Mouse (Mus musculus) CH12.LX (cell line): ENCODE results near the gene Gmds. TPM values are rescaled to one million over a fixed set of nuclear protein-coding genes. Genes with fewer than 3 reads are reported as not detected.
A peak's percentile ranks its signal among the peaks of the same experiment; 100 is the strongest.

Experiments
- DNase-seq: peaks from one replicate; pipeline ENCODE4 v3.0.0-alpha.2; 2013; ENCODE audit errors: extremely low read depth
- H3K27ac ChIP-seq: 2 replicates; pipeline ENCODE4 v1.5.1; 2012; ENCODE audit warnings: low read depth, mild to moderate bottlenecking, control low read depth, moderate library complexity; ENCODE audit not compliant: insufficient read depth
- H3K27me3 ChIP-seq: replicated peaks from 2 replicates; pipeline ENCODE3; 2012; ENCODE audit warnings: inconsistent platforms
- H3K36me3 ChIP-seq, 2 experiments: replicated peaks in 1 of 2; 2 replicates each; pipeline versions ENCODE3 to v1.6.1; 2012; ENCODE audit warnings: inconsistent platforms in 1 of 2, low read length in 1 of 2, mild to moderate bottlenecking in 1 of 2, mixed read lengths in 1 of 2, moderate library complexity in 1 of 2; ENCODE audit not compliant: control insufficient read depth in 1 of 2, insufficient read depth in 1 of 2
- H3K4me1 ChIP-seq, 2 experiments: 2 replicates each; pipeline ENCODE4 v1.6.1; 2012; ENCODE audit warnings: inconsistent platforms in 1 of 2, moderate library complexity in 1 of 2; ENCODE audit not compliant: insufficient read depth in 2 of 2, control insufficient read depth in 1 of 2
- H3K4me2 ChIP-seq: 2 replicates; pipeline ENCODE4 v1.6.1; 2012; ENCODE audit warnings: low read depth, mild to moderate bottlenecking, control low read depth; ENCODE audit not compliant: poor library complexity, insufficient read depth, severe bottlenecking
- H3K4me3 ChIP-seq, 3 experiments: fragments of 150-350 bp in 1 of 3; sonication (generic) in 1 of 3; replicated peaks in 1 of 3; 2 replicates each; pipeline versions ENCODE3 to v1.5.1; 2011 to 2012; ENCODE audit warnings: low read depth in 2 of 3, low read length in 2 of 3, mild to moderate bottlenecking in 2 of 3, moderate library complexity in 2 of 3, control low read depth in 1 of 3, improper control_type of control experiment in 1 of 3, inconsistent platforms in 1 of 3, mixed read lengths in 1 of 3; ENCODE audit not compliant: poor library complexity in 1 of 3
- H3K79me2 ChIP-seq: replicated peaks from 2 replicates; pipeline ENCODE4 v1.6.1; 2012; ENCODE audit warnings: mild to moderate bottlenecking, moderate library complexity; ENCODE audit not compliant: control insufficient read depth, poor library complexity, insufficient read depth, severe bottlenecking; ENCODE audit errors: extremely low read depth
- H3K9ac ChIP-seq: 2 replicates; pipeline ENCODE4 v1.6.1; 2012; ENCODE audit warnings: low read depth, mild to moderate bottlenecking, control low read depth, moderate library complexity; ENCODE audit not compliant: insufficient read depth
- H3K9me3 ChIP-seq: replicated peaks from 2 replicates; pipeline ENCODE3; 2012; ENCODE audit warnings: low read length, inconsistent platforms, mixed read lengths
- CHD1 ChIP-seq: IDR thresholded peaks from 2 replicates; pipeline ENCODE4 v1.6.1; 2012; ENCODE audit warnings: low read depth, low read length, improper control_type of control experiment, inconsistent platforms
- E2F4 ChIP-seq: IDR thresholded peaks from 2 replicates; pipeline ENCODE4 v1.6.1; 2011; ENCODE audit warnings: low read depth, low read length, improper control_type of control experiment; ENCODE audit not compliant: insufficient replicate concordance
- ELF1 ChIP-seq: IDR thresholded peaks from 2 replicates; pipeline ENCODE4 v1.6.1; 2014; ENCODE audit warnings: low read depth, mild to moderate bottlenecking, inconsistent platforms, low read length, improper control_type of control experiment
- EP300 ChIP-seq: IDR thresholded peaks from 2 replicates; pipeline ENCODE4 v1.6.1; 2011; ENCODE audit warnings: low read length, improper control_type of control experiment
- GABPA ChIP-seq: IDR thresholded peaks from 2 replicates; pipeline ENCODE4 v1.6.1; 2012; ENCODE audit warnings: low read depth, low read length, improper control_type of control experiment, inconsistent platforms; ENCODE audit not compliant: insufficient replicate concordance
- JUN ChIP-seq: IDR thresholded peaks from 2 replicates; pipeline ENCODE4 v1.6.1; 2011; ENCODE audit warnings: low read depth, mild to moderate bottlenecking, low read length, improper control_type of control experiment, moderate library complexity; ENCODE audit not compliant: insufficient read depth
- JUND ChIP-seq: conservative IDR thresholded peaks from 2 replicates; pipeline ENCODE4 v1.6.1; 2011; ENCODE audit warnings: low read depth, low read length, improper control_type of control experiment
- KAT2A ChIP-seq: IDR thresholded peaks from 2 replicates; pipeline ENCODE4 v1.6.1; 2012; ENCODE audit warnings: low read length, improper control_type of control experiment, inconsistent platforms; ENCODE audit not compliant: insufficient replicate concordance
- MAFK ChIP-seq: IDR thresholded peaks from 2 replicates; pipeline ENCODE4 v1.6.1; 2011; ENCODE audit warnings: low read length, improper control_type of control experiment; ENCODE audit not compliant: insufficient replicate concordance
- MAZ ChIP-seq: IDR thresholded peaks from 2 replicates; pipeline ENCODE4 v1.6.1; 2012; ENCODE audit warnings: low read depth, mild to moderate bottlenecking, inconsistent platforms, low read length, improper control_type of control experiment, moderate library complexity
- MEF2A ChIP-seq: IDR thresholded peaks from 2 replicates; pipeline ENCODE4 v1.6.1; 2014; ENCODE audit warnings: low read depth, mild to moderate bottlenecking, inconsistent platforms, low read length, improper control_type of control experiment, borderline replicate concordance
- MXI1 ChIP-seq: IDR thresholded peaks from 2 replicates; pipeline ENCODE4 v1.6.1; 2011; ENCODE audit warnings: mild to moderate bottlenecking, low read depth, low read length, improper control_type of control experiment
- NELFE ChIP-seq: IDR thresholded peaks from 2 replicates; pipeline ENCODE4 v1.6.1; 2011; ENCODE audit warnings: low read depth, low read length, improper control_type of control experiment
- NRF1 ChIP-seq: IDR thresholded peaks from 2 replicates; pipeline ENCODE4 v1.6.1; 2014; ENCODE audit warnings: low read depth, mild to moderate bottlenecking, inconsistent platforms, low read length, improper control_type of control experiment, moderate library complexity
- PAX5 ChIP-seq: IDR thresholded peaks from 2 replicates; pipeline ENCODE4 v1.6.1; 2012; ENCODE audit warnings: low read length, inconsistent platforms, mixed read lengths
- POLR2AphosphoS2 ChIP-seq: IDR thresholded peaks from 2 replicates; pipeline ENCODE4 v1.6.1; 2011; ENCODE audit warnings: low read depth, low read length, improper control_type of control experiment
- RAD21 ChIP-seq: IDR thresholded peaks from 2 replicates; pipeline ENCODE4 v1.6.1; 2011; ENCODE audit warnings: low read depth, mild to moderate bottlenecking, low read length, improper control_type of control experiment, moderate library complexity
- SMC3 ChIP-seq: IDR thresholded peaks from 2 replicates; pipeline ENCODE4 v1.6.1; 2011; ENCODE audit warnings: low read depth, low read length, improper control_type of control experiment
- TBP ChIP-seq: conservative IDR thresholded peaks from 2 replicates; pipeline ENCODE4 v1.6.1; 2011; ENCODE audit warnings: low read depth, low read length, improper control_type of control experiment
- UBTF ChIP-seq: IDR thresholded peaks from 2 replicates; pipeline ENCODE4 v1.6.1; 2012; ENCODE audit warnings: low read depth, mild to moderate bottlenecking, inconsistent platforms, low read length, improper control_type of control experiment, moderate library complexity
- USF1 ChIP-seq: IDR thresholded peaks from 2 replicates; pipeline ENCODE4 v1.6.1; 2014; ENCODE audit warnings: low read depth, mild to moderate bottlenecking, inconsistent platforms, low read length, improper control_type of control experiment
- ZC3H11A ChIP-seq: IDR thresholded peaks from 2 replicates; pipeline ENCODE4 v1.6.1; 2012; ENCODE audit warnings: low read depth, mild to moderate bottlenecking, inconsistent platforms, low read length, improper control_type of control experiment
- ZKSCAN1 ChIP-seq: IDR thresholded peaks from 2 replicates; pipeline ENCODE4 v1.6.1; 2012; ENCODE audit warnings: low read depth, inconsistent platforms, low read length, improper control_type of control experiment, borderline replicate concordance
- ZNF384 ChIP-seq: IDR thresholded peaks from 2 replicates; pipeline ENCODE4 v1.6.1; 2012; ENCODE audit warnings: low read depth, low read length, improper control_type of control experiment, inconsistent platforms
- dilution Hi-C: fragments of 300-500 bp; cut with MboI; formaldehyde crosslinking; loops from 2 replicates; pipeline ENCODE4 v1.14.3; 2020; ENCODE audit warnings: low sequenced_read_pairs; ENCODE audit not compliant: extremely low pct_unique_long_range_greater_than_20kb, extremely low pct_ligation_motif_present
- in situ Hi-C: fragments of 300-500 bp; cut with MboI; formaldehyde crosslinking; loops from 3 replicates; pipeline ENCODE4 v1.14.3; 2019; ENCODE audit warnings: low sequenced_read_pairs, low pct_ligation_motif_present, low pct_unique_long_range_greater_than_20kb, mixed read lengths
- polyA plus RNA-seq: library from polyadenylated mRNA; unstranded; fragments of >175 nt; gene quantifications from 2 replicates; pipeline ENCODE4 v1.2.1, GENCODE M21; 2012; ENCODE audit warnings: low read depth; ENCODE audit not compliant: insufficient read length
- total RNA-seq, 2 experiments: library from RNA; depleted of rRNA; stranded (reverse); fragments of 300-350 nt in 1 of 2; fragments of >200 nt in 1 of 2; gene quantifications; 2 replicates each; pipeline ENCODE4 v1.2.3; 2012 to 2014

Gmds gene
- total and polyA plus RNA-seq, 3 experiments, result 11.0 to 19.3 (median 15.1) TPM

GRCm38 (mm10) chr13:32370751-32371150 lies 32.2 kb upstream of the Gmds start:
- Histone ChIP-seq H3K4me3 (no peak overlapping the region), H3K4me1 (no peaks in the 10 kb centered on the region), H3K36me3 (no peaks in the 10 kb centered on the region), H3K79me2 (no peaks in the 10 kb centered on the region), H3K27me3 (no peaks in the 10 kb centered on the region), H3K4me2 (peak overlapping the region; percentile 31; the same call in 1 of the 2 replicates), H3K9ac (no peak overlapping the region), H3K27ac (no peak overlapping the region), H3K9me3 (no peaks in the 10 kb centered on the region)
- no peak for TF ChIP-seq EP300
- TF ChIP-seq NRF1, result no peak
- TF ChIP-seq MAZ, result no peak
- no peak for TF ChIP-seq MXI1
- no peak for TF ChIP-seq MAFK
- no peak for TF ChIP-seq GABPA
- TF ChIP-seq KAT2A, result no peak
- TF ChIP-seq MEF2A, result no peak
- TF ChIP-seq PAX5, result no peak
- no peak for DNase-seq
- in situ Hi-C loops (no loop called here), dilution Hi-C loops (no loop called here)

DNA sequence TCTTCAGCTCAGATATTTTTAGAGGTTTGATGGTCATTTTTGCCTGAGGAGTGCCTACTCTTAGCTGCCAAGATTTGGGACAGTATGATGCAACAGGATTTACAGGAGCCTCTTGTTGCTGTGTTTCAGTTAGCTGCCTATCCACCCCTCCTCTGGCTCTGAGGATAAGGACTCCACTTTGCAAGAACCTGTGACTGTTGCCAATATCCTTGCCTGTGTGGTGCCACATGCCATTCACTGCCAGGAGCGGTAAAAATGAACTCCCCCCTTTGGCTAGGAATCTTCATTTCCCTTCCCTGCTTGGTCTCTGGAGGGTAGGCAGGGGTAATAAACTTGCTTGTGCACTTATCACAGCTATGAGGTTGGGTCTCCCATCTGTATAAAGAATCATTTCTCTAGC lies 31.6 kb upstream of the Gmds start:
- H3K79me2 ChIP-seq, result no peaks in the 10 kb centered on the region
- no peaks in the 10 kb centered on the region for H3K36me3 ChIP-seq
- no peak overlapping the region for H3K4me3 ChIP-seq
- H3K27ac ChIP-seq, result no peak overlapping the region
- TF ChIP-seq PAX5, result no peak
- TF ChIP-seq ZC3H11A, result no peak
- TF ChIP-seq RAD21, result no peak
- no peak for TF ChIP-seq ZNF384
- no peak for TF ChIP-seq NELFE
- TF ChIP-seq UBTF, result no peak
- TF ChIP-seq MAZ, result no peak
- no peak for TF ChIP-seq JUND
- TF ChIP-seq SMC3, result no peak
- no peak for TF ChIP-seq MEF2A
- TF ChIP-seq TBP, result no peak
- no peak for TF ChIP-seq ELF1
- TF ChIP-seq USF1, result no peak
- TF ChIP-seq E2F4, result no peak
- TF ChIP-seq JUN, result no peak
- TF ChIP-seq EP300, result no peak
- TF ChIP-seq CHD1, result no peak
- TF ChIP-seq POLR2AphosphoS2, result no peak
- no peak for TF ChIP-seq ZKSCAN1
- in situ Hi-C loops (no loop called here), dilution Hi-C loops (no loop called here)
- no peak for DNase-seq
- H3K9me3 ChIP-seq, result no peaks in the 10 kb centered on the region
- H3K4me1 ChIP-seq, result no peaks in the 10 kb centered on the region
- H3K9ac ChIP-seq, result no peak overlapping the region
- no peak overlapping the region for H3K4me2 ChIP-seq
- H3K27me3 ChIP-seq, result no peaks in the 10 kb centered on the region
